Mouse (Mus musculus) midbrain, embryonic 10.5 days (tissue): ENCODE data around the gene Tas2r118. TPM values are rescaled to one million over a fixed set of nuclear protein-coding genes. Genes with fewer than 3 reads are reported as not detected.

ENCODE experiments used
- polyA plus RNA-seq: library from polyadenylated mRNA; unstranded; fragments of >200 nt; fragmentation: Nextera tagmentation; extraction: Ambion mirVana; gene quantifications from 2 replicates; pipeline ENCODE4 v1.2.1, GENCODE M21; 2016

Tas2r118 gene
- polyA plus RNA-seq, 1 experiment from 2014 or later: not detected

Other genes starting within 250 kb of the Tas2r118 start
- gene Cadps2, start 130.6 kb downstream of the Tas2r118 start, polyA plus RNA-seq: 1.1 and 1.4 TPM in 2 replicates
- 0.05 and 0.11 TPM in 2 replicates for gene Slc13a1, start 198.0 kb upstream of the Tas2r118 start, polyA plus RNA-seq